Mouse (Mus musculus) thymus, postnatal 25 days (tissue): ENCODE data around the gene Tex48.
A peak's percentile ranks its signal among the peaks of the same experiment; 100 is the strongest.

Source experiments
- DNase-seq: peaks from one replicate; pipeline ENCODE4 v3.0.0; 2022

The Tex48 gene

DNA sequence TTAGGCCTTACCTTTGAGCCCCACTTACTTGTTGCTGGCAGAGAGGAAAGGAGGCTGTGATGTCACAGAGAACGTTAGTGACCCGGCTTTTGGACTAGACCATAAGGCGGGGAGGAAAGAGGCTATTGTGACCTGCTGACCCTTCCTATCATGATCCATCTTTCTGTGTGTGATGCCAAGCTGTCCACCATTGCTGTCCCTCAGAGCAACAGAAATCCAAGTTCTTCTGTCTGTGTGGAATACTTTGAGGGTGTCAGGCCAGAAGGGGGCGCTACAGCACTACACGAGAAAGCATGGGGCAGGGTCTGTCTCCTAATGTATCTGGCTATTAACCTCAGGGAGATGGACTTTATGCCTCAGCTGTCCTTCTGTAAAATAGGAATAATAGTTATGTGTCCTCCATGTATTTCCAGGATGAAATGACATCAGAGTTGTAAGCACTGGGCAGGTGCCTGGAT is at the start of gene Tex48:
Gene Tex48, minus strand, starts transcription at position 51 of the 458 bp plus-strand sequence.
- peak; percentile 43 for DNase-seq

DNA sequence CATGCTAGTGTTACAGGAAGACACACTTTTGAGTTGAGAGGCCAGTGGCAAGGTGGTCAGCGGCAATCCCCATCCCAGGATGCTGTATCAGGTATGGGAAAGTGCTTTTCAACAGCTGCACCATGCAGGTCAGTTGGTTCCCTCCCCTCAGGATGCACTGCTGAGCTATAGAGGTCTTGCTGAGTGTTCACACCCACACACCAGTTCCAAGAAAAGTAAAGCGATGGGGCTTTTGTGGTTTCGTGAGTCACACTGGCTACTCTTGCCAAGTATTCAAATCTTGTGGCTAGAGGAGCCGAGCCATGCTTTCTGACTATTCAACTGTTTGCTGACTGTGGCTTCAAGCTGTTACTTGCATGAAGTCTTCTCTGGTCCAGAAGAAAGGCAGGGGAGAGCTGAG is 46.0 kb upstream of the Tex48 start:
- DNase-seq = no peak

DNA sequence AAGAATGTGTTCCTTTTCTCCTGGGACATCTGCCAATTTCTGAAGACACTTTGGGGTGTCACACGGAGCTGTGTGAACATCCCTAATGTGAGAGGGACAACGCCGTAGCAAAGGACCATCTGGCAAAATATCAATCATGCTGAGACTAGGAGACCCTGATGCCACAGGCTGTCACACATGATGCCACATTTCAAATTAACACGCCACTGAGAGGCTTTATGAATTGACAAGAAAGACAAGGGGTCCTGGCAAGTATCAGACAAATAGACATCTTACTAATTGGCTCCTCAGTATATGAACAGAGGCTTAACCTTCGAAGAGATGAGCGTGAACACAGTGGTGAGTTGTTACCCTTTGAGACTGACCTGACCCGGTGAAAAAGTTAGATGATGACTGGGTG is 43.5 kb upstream of the Tex48 start:
- DNase-seq = no peak

DNA sequence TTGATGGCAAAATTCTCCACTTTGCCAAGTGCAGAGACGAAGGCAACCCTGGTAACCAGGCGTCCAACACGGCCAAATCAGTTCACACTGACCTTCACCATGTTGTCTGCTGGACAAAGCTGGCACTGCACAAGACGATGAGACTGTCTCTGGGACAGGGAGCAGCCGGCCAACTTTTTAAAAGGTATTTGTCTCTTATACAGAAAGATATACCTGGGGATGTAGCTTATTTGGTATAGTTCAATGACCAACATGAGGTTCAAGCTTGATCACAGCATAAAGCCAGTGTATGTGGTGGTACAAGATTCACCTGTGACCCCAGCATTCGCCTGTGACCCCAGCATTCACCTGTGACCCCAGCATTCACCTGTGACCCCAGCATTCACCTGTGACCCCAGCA is 41.1 kb upstream of the Tex48 start, which contains the start of gene Gm11214:
Gene Gm11214, minus strand, starts transcription at position 101 of the 400 bp plus-strand sequence.
- DNase-seq = no peak

DNA sequence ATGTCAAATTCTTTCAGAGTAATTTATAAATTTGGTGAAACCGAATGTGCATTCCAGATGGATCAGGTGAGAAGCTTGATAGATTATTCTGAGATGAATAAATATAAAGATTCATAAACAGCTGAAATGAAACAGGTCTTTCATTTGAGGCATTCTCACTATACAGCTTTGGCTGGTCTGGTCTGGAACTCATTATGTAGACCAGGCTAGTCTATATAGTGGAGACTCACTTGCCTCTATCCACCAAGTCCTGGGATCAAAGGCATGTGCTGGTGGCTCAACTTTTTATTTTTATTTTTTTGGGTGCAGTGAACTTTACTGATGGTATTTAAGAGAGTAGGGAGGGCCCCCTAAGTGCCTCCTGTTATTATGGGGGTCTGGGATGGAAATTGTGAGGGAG is 39.6 kb upstream of the Tex48 start:
- DNase-seq = no peak

DNA sequence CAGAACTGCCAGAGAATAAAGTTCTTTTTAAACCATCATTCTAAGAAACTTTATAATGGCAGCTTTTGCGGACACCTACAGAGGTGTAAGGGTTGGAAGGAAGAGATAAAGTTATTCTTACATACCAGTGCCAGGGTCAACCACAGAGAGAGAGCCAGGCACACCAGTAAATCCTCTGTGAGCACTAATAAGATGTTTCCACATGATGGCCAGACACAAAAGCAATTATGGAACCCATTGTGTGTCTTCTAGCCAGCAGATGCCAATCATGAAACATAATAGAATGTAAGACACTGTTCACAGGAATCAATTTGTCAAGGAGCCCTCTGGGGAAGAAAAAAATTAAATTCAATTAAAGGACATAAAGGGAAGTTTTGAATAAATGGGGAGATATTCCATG is 39.2 kb upstream of the Tex48 start:
- DNase-seq = no peak

DNA sequence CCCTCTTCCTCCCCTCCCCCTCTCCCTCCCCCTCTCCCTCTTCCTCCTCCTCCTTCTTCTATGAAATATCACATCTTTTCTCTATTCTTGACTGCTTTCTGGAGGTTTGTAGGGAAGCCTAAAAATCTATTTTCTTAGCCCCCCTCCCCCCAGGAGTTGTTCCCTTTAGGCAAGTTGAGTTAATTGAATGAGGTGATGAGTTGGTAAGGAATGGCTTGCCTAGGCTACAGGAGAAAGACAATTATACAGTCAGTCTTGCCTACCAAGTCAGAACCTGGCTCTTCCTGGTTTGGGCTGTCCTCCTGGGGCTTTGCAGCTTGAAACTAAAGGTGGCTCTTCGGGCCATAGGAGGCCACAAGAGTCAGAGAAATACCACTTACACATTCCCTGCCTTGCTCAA is 37.5 kb upstream of the Tex48 start:
- no peak for DNase-seq

DNA sequence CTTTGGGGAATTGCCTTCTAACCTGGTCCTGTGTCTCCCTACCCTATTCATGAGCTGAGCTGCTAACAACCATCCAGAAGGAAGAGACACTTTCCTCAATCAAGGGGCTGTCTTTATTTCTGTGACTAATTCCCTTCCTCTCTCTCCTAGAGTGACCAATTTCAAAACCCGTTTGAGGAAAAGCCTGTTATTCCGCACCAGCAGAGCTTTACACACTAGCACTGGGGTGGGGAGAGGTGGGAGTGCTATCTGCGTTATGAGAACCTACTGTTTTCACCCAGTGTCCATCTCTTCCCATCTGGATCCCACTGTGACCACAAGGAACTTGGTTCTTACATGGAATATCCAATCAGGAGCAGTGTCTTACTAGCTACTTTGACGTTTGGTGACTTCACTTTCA is 36.9 kb upstream of the Tex48 start:
- no peak for DNase-seq

DNA sequence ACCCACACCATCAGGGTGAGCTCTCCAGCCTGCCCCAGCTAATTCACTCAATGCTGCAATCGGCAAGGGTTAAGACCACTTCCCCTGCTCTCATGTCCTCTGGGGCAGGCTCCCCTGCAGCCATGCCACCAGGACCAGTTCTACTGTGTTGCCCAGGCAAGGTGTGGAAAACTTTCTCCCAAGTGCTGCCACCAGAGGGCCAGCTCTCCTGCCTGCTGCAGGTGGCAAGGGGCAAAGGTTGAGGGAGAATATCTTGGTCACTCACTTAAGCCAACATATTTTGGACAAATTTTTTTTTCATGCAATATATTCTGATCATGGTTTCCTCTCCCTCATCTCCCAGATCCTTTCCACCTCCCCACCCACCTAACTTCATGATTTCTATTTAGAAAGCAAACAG is 32.2 kb upstream of the Tex48 start:
- DNase-seq = peak; percentile 7

DNA sequence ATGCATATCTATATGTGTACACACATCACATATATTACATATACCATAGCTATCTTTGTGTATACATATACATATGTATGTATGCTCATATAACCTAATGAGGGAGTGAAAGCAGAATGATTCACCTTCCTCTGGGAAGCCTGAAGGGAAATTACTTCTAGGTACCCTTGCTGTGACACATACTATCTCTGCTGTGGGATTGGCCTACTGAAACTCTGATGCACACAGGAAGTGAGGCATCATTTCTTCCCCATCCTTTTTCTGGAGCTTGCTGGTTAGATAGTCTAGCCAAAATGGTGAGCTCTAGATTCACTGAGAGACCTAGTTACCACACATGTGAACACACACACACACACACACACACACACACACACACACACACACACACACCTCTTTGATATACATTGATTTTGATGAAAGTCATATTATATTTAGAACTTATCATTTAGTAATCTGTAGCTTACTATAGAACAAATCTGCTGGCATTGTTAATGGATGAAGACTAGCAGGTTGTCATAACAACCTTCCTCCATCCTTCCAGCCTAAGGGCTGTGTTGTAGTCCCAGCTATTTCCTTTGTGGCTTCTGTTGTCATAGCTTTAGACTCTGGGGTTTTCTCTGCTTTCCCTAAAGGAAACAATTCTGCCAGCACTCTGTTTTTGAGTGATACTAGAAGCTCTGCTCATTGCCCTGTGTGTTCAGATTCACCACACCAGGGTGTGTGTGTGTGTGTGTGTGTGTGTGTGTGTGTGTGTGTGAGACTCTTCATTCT is 21.9 kb upstream of the Tex48 start:
- DNase-seq = no peak

DNA sequence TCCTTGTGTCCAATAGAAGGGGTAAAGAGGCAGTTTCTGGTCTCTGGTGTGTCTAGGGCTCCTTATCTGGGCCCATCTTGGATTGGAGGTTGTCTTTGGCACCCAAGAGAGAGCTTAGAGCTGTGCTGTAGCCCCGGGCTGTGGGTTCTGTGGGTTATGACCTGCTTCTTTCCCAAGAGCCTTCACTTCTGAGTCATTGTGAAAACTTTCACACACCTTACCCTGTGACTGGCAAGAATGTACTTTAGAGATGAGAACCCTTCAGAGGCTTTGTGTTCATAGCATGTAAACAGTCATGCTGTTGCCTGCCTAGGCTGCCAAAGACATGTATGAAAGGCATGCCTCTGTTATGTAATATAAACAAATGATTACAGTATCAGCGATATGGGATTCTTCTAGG is 17.6 kb upstream of the Tex48 start:
- DNase-seq = no peak

DNA sequence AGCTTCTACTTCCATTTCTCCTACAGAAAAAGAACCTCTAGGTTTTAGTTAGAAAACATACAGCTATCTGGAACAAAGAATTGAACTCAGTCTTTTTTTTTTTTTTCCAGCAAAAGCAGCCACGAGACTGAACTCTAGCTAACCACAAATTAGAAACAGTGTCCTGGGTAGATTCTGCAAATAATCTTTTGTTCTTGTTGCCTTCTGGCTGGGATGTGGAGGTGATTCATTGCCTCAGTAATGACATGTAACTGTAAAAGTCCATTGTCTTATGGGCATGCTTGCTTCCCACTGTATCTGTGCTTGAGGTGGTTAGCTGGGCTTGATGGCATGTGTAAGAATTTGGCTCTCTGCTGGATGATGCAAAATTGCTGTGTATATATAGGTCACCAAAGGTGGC is 16.4 kb upstream of the Tex48 start:
- no peak for DNase-seq

DNA sequence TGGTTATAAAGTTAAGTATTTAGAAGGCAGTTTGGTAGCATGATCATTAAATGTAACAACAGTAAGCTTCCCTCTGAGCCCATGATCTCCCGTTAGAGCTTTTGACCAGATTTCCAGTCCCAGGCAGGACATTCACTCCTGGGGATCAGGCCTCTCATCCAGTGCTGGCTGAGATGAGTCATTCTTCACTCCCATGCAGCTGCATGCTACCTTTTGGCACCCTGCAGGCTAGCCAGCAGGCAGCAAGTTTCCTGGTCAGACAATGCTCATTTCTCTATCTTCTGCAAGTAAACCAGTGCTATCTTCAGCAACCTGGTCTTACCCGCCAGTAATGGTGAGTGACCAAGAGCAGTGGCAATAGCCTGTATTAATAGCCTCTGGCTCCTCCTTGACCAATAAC is 11.0 kb upstream of the Tex48 start:
- DNase-seq = no peak

DNA sequence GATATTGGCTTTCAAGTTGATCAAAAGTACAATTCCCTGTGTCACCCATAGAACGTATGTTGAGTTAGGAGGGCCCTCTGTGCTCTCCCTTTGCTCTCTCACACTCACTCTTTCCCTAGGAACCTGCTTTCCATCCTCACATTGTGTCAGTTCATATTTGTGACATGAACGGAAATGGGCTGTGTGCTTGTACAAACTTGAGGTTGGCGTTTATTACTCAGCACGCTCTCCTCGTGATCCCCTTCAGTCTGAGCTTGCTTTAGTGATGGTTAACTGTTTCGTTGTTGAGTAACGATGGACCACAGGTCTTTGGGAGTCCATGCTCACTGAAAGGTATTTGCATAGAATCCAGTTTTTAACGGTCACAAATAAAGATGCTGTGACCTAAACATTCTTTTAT is 4.9 kb upstream of the Tex48 start:
- DNase-seq = no peak

DNA sequence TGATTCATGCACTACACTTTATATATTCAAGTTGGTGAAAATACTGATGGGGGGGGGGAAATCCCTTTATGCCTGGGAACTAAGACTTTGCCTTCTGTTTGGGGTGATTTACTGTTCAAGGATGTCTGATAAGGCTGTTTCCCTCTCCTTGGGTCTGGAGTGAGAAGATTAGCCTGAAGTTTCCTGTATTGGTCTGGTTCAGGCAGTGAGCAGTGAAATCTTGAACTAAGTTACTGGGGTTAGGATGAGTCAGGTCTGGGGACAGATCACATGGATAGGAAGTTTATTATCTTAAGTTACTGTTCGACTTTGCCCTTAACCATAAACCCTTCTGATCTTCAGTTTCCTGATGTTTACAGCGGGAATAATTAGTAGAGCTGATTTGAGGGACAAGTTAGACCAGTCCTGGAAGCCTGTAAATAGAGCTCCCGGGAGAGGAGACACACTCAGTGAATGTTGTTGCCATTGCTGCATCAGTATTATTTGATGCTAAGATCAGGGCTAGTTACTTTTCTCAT is 3.4 kb upstream of the Tex48 start:
- no peak for DNase-seq

DNA sequence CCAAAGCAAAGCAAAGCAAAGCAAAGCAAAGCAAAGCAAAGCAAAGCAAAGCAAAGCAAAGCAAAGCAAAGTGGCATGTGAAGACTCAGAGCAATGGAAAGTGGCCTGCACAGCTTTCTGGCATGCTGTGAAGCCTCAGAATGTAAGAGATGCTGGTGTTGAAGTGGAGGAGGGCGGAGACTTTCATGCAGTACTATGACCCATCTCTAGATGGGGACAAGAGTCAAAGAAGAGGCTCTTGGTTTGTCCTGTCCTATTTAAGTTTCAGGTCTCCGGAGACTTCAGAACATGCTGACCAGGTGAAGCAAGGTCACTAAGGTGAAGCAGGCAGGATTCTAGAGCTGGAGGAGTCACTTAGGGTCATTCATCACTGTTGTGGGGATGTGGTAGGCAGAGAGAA is 367 bp downstream of the Tex48 start:
- no peak for DNase-seq

DNA sequence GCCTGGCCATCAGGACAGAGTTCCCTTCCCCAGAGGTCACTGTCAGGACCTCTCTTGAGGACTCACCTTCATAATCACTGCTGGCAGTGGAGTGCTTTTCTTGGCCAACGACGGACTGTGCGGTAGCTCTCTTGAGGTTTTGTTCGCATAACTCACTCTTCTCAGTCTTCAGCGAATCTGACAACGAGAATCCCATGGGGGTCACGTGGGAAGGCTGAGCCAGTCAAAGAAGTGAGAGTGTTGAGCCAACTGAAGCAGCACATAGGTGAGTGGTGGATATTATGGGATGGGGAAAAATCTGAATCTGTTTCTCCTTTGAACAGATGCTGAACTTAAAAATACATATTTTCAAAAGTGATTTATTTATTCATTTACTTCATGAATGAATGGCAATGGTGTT is 13.8 kb downstream of the Tex48 start:
- DNase-seq = no peak

DNA sequence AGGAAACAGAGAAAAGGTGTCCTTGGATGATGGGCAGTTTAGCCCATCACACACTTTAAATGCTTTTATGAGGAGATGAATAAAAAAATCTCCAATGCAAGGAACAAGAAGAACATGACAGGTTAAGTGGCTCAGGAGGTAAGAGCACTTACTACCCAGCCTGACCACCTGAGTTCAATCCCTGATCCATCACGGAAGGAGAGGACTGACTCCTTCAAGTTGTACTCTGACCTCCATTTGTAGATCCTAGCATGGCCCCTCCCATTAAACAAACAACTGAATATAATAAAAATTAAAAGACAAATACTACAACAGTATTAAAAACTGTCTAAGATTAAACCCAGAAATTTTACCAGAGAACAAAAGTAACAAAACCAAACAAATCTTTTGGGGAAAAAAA is 16.3 kb downstream of the Tex48 start:
- DNase-seq = no peak

DNA sequence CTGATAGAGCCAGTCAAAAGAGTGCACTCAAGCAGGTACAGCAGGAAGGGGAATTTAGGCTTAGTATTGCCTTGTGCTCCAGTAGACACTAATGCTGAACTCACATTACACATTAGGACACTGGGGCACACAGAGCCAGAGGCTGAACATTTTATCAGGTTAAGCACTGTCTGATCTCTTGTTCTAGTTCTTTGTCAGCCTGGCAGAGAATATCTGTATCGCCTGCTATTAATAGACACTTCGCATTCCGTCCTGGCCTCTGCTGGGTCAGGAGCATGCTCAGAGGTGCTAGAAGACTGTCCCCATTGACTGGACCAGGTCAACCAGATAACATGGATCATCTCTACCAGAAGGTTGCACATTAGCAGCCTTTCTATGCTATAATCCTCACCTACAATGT is 16.7 kb downstream of the Tex48 start:
- DNase-seq = no peak

DNA sequence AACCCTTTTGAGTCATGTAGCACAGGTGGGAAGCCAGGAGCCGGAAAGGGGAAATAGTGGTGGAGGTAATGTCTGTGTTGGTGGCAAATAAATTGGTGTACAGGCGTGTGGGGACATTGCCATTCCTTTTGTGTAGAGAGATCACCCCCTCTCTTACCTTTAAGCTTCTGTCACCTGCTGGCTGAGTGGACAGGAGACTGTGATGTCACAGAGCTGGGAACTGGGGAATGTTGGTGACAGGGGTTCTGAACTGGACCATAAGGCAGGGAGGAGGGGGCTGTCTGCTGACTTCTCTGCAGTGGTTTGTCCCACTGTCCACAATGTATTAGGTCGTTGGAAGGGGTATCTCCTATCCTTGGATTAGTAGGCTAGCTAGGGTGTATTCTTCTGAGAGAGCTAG is 17.3 kb downstream of the Tex48 start, which contains the start of gene Gm11213:
Gene Gm11213, minus strand, starts transcription at position 317 of the 400 bp plus-strand sequence.
- DNase-seq = no peak

DNA sequence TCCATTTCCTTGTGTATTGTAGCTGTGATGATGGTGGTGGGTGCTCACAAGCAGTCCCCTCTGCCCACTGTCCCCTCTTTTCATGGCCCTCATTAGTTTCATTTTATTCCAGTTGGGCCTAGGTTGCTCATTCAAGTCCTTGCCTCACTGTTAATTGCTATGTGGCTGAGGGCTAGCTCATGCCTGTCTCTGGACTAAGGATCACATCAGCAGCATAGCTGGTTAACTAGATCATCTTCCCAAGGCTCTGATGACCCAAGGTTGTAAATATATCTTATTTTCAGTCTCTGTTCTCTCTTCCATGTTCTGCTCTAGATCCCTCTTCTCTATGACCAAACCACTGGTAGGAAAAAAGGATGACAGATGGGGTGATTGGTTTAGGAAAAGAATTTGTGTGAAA is 21.0 kb downstream of the Tex48 start:
- no peak for DNase-seq

DNA sequence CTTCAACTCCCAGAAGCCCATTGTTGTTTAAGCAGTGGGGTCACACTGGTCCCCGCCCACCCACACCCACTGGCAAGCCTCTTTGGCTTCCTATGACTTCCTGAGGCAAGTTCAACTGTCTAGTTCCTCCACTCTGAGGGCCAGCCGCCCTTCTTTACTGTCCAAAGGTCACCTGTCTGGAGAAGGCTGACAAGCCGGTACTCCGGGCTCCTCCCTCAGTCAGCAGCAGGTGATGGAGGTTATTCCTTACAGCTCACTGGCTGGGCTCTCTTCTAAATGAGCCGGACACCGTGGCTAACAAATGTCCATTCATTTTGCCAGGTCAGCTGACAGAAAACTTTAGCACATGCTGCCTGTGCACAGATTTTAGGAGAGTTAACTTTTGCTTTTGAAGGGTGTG is 21.4 kb downstream of the Tex48 start:
- no peak for DNase-seq

DNA sequence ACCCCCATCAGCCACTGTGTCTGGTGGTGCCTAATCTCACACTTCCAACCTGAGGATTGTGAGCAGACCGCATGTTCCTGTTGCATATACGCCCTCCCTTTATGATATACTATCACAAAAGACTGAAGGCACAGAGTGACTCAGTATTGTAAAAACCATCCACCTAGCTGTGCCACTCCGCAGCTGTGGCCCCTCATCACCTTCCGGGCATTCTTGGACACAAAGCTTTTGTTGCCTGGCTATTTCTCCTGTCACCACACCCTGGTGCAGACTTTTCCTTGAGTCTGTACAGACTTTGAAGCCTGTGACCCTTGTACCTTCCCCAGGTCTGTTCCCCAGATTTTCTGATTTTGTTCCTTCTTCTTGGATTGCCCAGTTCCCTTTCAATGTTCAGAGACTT is 26.2 kb downstream of the Tex48 start:
- DNase-seq = no peak

DNA sequence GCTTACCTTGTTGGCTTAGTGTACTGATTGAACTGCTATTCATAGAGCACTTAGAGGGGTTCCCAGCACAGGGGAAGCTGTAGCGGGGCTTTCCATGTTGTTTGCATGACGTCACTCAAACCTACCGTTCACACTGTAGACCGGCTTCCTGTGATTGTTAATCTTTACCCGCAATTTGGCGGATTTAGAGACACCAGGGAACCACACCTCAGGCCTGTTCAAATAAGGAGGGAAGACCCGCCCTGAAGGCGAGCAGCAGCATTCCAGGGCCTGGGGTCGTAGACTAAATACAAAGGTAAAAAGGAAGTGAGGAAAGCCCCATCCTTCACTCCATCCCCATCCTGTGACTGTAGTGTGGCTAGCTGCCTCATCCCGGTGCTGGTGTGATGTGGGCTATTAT is 27.0 kb downstream of the Tex48 start:
- DNase-seq = no peak
